Comparison of ENCODE assay signal across 8 mouse cellular contexts in the genomic region with DNA sequence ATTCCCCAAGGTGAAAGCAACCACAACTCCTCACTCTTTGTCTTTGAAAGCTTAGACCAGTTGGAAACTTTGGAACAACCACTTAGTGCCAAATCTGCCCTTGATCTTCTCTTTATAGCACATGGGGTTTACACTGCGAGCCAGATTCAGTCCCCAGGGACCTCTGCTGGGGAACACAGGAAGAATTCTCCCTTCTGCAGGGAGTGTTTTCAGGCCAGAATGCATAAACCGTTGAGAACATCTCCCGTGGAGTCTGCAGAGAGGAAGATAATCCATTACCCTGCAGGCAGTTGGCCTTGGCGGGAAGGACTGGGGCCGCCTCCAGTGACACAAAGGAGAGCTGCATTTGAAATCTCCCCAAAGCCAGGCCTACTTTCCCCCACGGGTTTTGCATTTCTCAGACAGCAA. TPM values are rescaled to one million over a fixed set of nuclear protein-coding genes. Genes with fewer than 3 reads are reported as not detected.
DNase-seq lines count a peak whose midpoint lies in the region; ATAC-seq and TF ChIP-seq lines count a peak whose summit lies in the region.

No protein-coding gene starts in this region.

- H3K4me2 ChIP-seq in liver, embryonic 12.5 days: no peak overlapping the region
- no peak overlapping the region for H3K4me2 ChIP-seq in embryonic facial prominence, embryonic 11.5 days (ENCODE audit: low read depth, low read length)
- no peak overlapping the region for H3K4me2 ChIP-seq in hindbrain, embryonic 13.5 days
- H3K4me2 ChIP-seq in stomach, postnatal 0 days (replicated peaks; ENCODE audit: low read depth): no peak overlapping the region
- no peak overlapping the region for H3K4me2 ChIP-seq in liver, postnatal 0 days (ENCODE audit: low read depth, low read length)

- H3K4me3 ChIP-seq in liver, embryonic 12.5 days: no peak overlapping the region
- H3K4me3 ChIP-seq in embryonic facial prominence, embryonic 11.5 days (ENCODE audit: low read depth, low read length): no peak overlapping the region
- H3K4me3 ChIP-seq in hindbrain, embryonic 13.5 days: no peak overlapping the region
- H3K4me3 ChIP-seq in stomach, postnatal 0 days (ENCODE audit: low read depth, low read length): no peak overlapping the region
- no peak overlapping the region for H3K4me3 ChIP-seq in liver, postnatal 0 days (ENCODE audit: low read depth, low read length)

- H3K9ac ChIP-seq in liver, embryonic 12.5 days: no peak overlapping the region
- H3K9ac ChIP-seq in embryonic facial prominence, embryonic 11.5 days (replicated peaks; ENCODE audit: low read length): no peak overlapping the region
- no peak overlapping the region for H3K9ac ChIP-seq in hindbrain, embryonic 13.5 days
- H3K9ac ChIP-seq in stomach, postnatal 0 days (ENCODE audit: low read length): no peak overlapping the region
- H3K9ac ChIP-seq in liver, postnatal 0 days (replicated peaks): no peak overlapping the region

- ATAC-seq in liver, embryonic 12.5 days: no peak
- no peak for ATAC-seq in embryonic facial prominence, embryonic 11.5 days (replicated peaks; ENCODE audit: insufficient number of reproducible peaks, low FRiP score, low TSS enrichment, low read depth)
- no peak for ATAC-seq in hindbrain, embryonic 13.5 days (ENCODE audit: low FRiP score)
- no peak for ATAC-seq in stomach, postnatal 0 days (ENCODE audit: low FRiP score, low TSS enrichment)
- ATAC-seq in liver, postnatal 0 days: no peak

- WGBS in liver, embryonic 12.5 days (ENCODE audit: insufficient replicate concordance): 25% methylated on average over 6 of the region's 6 CpGs
- WGBS in embryonic facial prominence, embryonic 11.5 days: 23% methylated on average over 6 of the region's 6 CpGs
- WGBS in hindbrain, embryonic 13.5 days: 3% methylated on average over 6 of the region's 6 CpGs
- 14% methylated on average over 6 of the region's 6 CpGs for WGBS in stomach, postnatal 0 days
- WGBS in liver, postnatal 0 days (ENCODE audit: insufficient replicate concordance): 28% methylated on average over 6 of the region's 6 CpGs

- no peak overlapping the region for H3K27ac ChIP-seq in liver, embryonic 12.5 days
- no peak overlapping the region for H3K27ac ChIP-seq in embryonic facial prominence, embryonic 11.5 days (replicated peaks; ENCODE audit: low read depth, low read length)
- H3K27ac ChIP-seq in hindbrain, embryonic 13.5 days: peak overlapping the region; percentile 30; the same call in 1 of the 2 replicates
- no peak overlapping the region for H3K27ac ChIP-seq in stomach, postnatal 0 days (replicated peaks)
- no peak overlapping the region for H3K27ac ChIP-seq in liver, postnatal 0 days (ENCODE audit: low read depth)

- TF ChIP-seq CTCF in stomach, postnatal 0 days (IDR thresholded peaks at IDR 0.05; ENCODE audit: low read depth): peak; percentile 48
- TF ChIP-seq CTCF in liver, postnatal 0 days (IDR thresholded peaks at IDR 0.05; ENCODE audit: low read depth): no peak

- H3K36me3 ChIP-seq in liver, embryonic 12.5 days: no peaks in the 10 kb centered on the region
- no peaks in the 10 kb centered on the region for H3K36me3 ChIP-seq in embryonic facial prominence, embryonic 11.5 days (replicated peaks; ENCODE audit: control insufficient read depth, insufficient read depth, low read depth, low read length)
- H3K36me3 ChIP-seq in hindbrain, embryonic 13.5 days: no peaks in the 10 kb centered on the region
- H3K36me3 ChIP-seq in stomach, postnatal 0 days (ENCODE audit: control insufficient read depth, insufficient read depth, low read length): no peaks in the 10 kb centered on the region
- no peaks in the 10 kb centered on the region for H3K36me3 ChIP-seq in liver, postnatal 0 days (replicated peaks; ENCODE audit: insufficient read depth, low read length)

- peaks cover 3% of the 10 kb centered on the region; the same call in 1 of the 2 replicates for H3K9me3 ChIP-seq in liver, embryonic 12.5 days (replicated peaks)
- no peaks in the 10 kb centered on the region for H3K9me3 ChIP-seq in embryonic facial prominence, embryonic 11.5 days (replicated peaks; ENCODE audit: control insufficient read depth, low read length)
- H3K9me3 ChIP-seq in hindbrain, embryonic 13.5 days: peaks cover 5% of the 10 kb centered on the region; the same call in 1 of the 2 replicates
- no peaks in the 10 kb centered on the region for H3K9me3 ChIP-seq in stomach, postnatal 0 days (ENCODE audit: control insufficient read depth, low read length)
- H3K9me3 ChIP-seq in liver, postnatal 0 days (ENCODE audit: low read length): no peaks in the 10 kb centered on the region

- no peak for TF ChIP-seq EP300 in stomach, postnatal 0 days (optimal IDR thresholded peaks at IDR 0.05)
- TF ChIP-seq EP300 in liver, postnatal 0 days (IDR thresholded peaks at IDR 0.05; ENCODE audit: low read depth): no peak

- no peaks in the 10 kb centered on the region for H3K27me3 ChIP-seq in liver, embryonic 12.5 days (replicated peaks)
- H3K27me3 ChIP-seq in embryonic facial prominence, embryonic 11.5 days (ENCODE audit: control insufficient read depth, insufficient read depth, low read length): no peaks in the 10 kb centered on the region
- no peaks in the 10 kb centered on the region for H3K27me3 ChIP-seq in hindbrain, embryonic 13.5 days
- no peaks in the 10 kb centered on the region for H3K27me3 ChIP-seq in stomach, postnatal 0 days (ENCODE audit: control insufficient read depth, insufficient read depth, low read length)
- no peaks in the 10 kb centered on the region for H3K27me3 ChIP-seq in liver, postnatal 0 days (ENCODE audit: insufficient read depth, low read length)

- no peaks in the 10 kb centered on the region for H3K4me1 ChIP-seq in liver, embryonic 12.5 days
- no peaks in the 10 kb centered on the region for H3K4me1 ChIP-seq in embryonic facial prominence, embryonic 11.5 days (ENCODE audit: control insufficient read depth, insufficient read depth, low read length)
- H3K4me1 ChIP-seq in hindbrain, embryonic 13.5 days (replicated peaks): peaks cover 17% of the 10 kb centered on the region
- peaks cover 3% of the 10 kb centered on the region; the same call in 1 of the 2 replicates for H3K4me1 ChIP-seq in stomach, postnatal 0 days (replicated peaks; ENCODE audit: control insufficient read depth, insufficient read depth)
- no peaks in the 10 kb centered on the region for H3K4me1 ChIP-seq in liver, postnatal 0 days (ENCODE audit: insufficient read depth)

- DNase-seq in liver: peak; percentile 4
- peak; percentile 28 for DNase-seq in embryonic facial prominence, embryonic 11.5 days (ENCODE audit: low spot score)
- DNase-seq in lung, postnatal 25 days (ENCODE audit: low spot score): peak; percentile 14
- no peak for DNase-seq in stomach, postnatal 0 days (ENCODE audit: low spot score)
- DNase-seq in liver, postnatal 0 days: no peak
- DNase-seq in thymus, adult 18-20 months: no peak

RNA-seq across cellular contexts. Expression of a gene that starts 60.0 kb away (rescaled TPM):
- 1.5 TPM in 2 replicates for polyA plus RNA-seq in liver, embryonic 12.5 days (2016; fragmentation: Nextera tagmentation; extraction: Ambion mirVana)
- 36.0 and 39.7 TPM in 2 replicates for polyA plus RNA-seq in embryonic facial prominence, embryonic 11.5 days (2014; fragmentation: Nextera tagmentation; extraction: Ambion mirVana)
- polyA plus RNA-seq in hindbrain, embryonic 13.5 days (2015; fragmentation: Nextera tagmentation; extraction: Ambion mirVana): 13.2 and 13.9 TPM in 2 replicates
- 6.8 and 7.4 TPM in 2 replicates for polyA plus RNA-seq in stomach, postnatal 0 days (2015; fragmentation: Nextera tagmentation; extraction: Ambion mirVana)
- polyA plus RNA-seq in liver, postnatal 0 days (2015; fragmentation: Nextera tagmentation; extraction: Ambion mirVana): 0.25 and 0.31 TPM in 2 replicates

Comparison
In these comparisons a context has a peak if more than half of its experiments do, and no peak if none do; other contexts are left out.
1. DNase-seq: peak in liver (single experiment), embryonic facial prominence, embryonic 11.5 days (single experiment) and lung, postnatal 25 days (single experiment); none in stomach, postnatal 0 days (single experiment), liver, postnatal 0 days (single experiment) and thymus, adult 18-20 months (0 of 2).